Mouse (Mus musculus) naive thymus-derived CD4-positive, alpha-beta T cell, adult 2 months (primary cell): Measurements from ENCODE around the gene Nectin1.
A peak's percentile ranks its signal among the peaks of the same experiment; 100 is the strongest.

Experiments used
- DNase-seq: peaks from one replicate; pipeline ENCODE4 v3.0.0-alpha.2; 2011; ENCODE audit warnings: low read depth

The Nectin1 gene

GRCm38 (mm10) chr9:43807565-43807964 is 63.8 kb downstream of the Nectin1 start:
- DNase-seq: no peak

GRCm38 (mm10) chr9:43808099-43808498 is 64.3 kb downstream of the Nectin1 start:
- no peak for DNase-seq

- no peak for DNase-seq
Observed at GRCm38 (mm10) chr9:43808546-43808945, 64.8 kb downstream of the Nectin1 start.

GRCm38 (mm10) chr9:43813156-43813555 is 69.4 kb downstream of the Nectin1 start:
- DNase-seq: no peak

GRCm38 (mm10) chr9:43822206-43822605 is 78.4 kb downstream of the Nectin1 start:
- no peak for DNase-seq

- no peak for DNase-seq
Observed at GRCm38 (mm10) chr9:43825178-43825577, 81.4 kb downstream of the Nectin1 start.

GRCm38 (mm10) chr9:43826558-43827253 is 82.9 kb downstream of the Nectin1 start:
- no peak for DNase-seq

GRCm38 (mm10) chr9:43827593-43827992 is 83.8 kb downstream of the Nectin1 start:
- DNase-seq: peak; percentile 56

GRCm38 (mm10) chr9:43828960-43829359 is 85.2 kb downstream of the Nectin1 start:
- DNase-seq: no peak

- DNase-seq: no peak
Observed at GRCm38 (mm10) chr9:43833232-43833631, 89.4 kb downstream of the Nectin1 start.

- no peak for DNase-seq
Observed at GRCm38 (mm10) chr9:43834283-43834682, 90.5 kb downstream of the Nectin1 start.

GRCm38 (mm10) chr9:43838561-43838960 is 94.8 kb downstream of the Nectin1 start:
- DNase-seq: no peak

GRCm38 (mm10) chr9:43842921-43843577 is 99.3 kb downstream of the Nectin1 start:
- no peak for DNase-seq

- DNase-seq: no peak
Observed at GRCm38 (mm10) chr9:43843711-43844127, 99.9 kb downstream of the Nectin1 start.

- DNase-seq: peak; percentile 10
Observed at GRCm38 (mm10) chr9:43845660-43846455, 102.1 kb downstream of the Nectin1 start.

- no peak for DNase-seq
Observed at GRCm38 (mm10) chr9:43847861-43848260, 104.1 kb downstream of the Nectin1 start.

GRCm38 (mm10) chr9:43850281-43850680 is 106.5 kb downstream of the Nectin1 start:
- DNase-seq: no peak

GRCm38 (mm10) chr9:43851154-43851553 is 107.4 kb downstream of the Nectin1 start:
- DNase-seq: no peak

GRCm38 (mm10) chr9:43855887-43856286 is 112.1 kb downstream of the Nectin1 start:
- no peak for DNase-seq
